Mouse (Mus musculus) limb, embryonic 10.5 days (tissue): ENCODE measurements around the gene Ccdc105. TPM values are rescaled to one million over a fixed set of nuclear protein-coding genes. Genes with fewer than 3 reads are reported as not detected.

ENCODE experiments used
- DNase-seq: peaks from one replicate; pipeline ENCODE4 v3.0.0-alpha.2; 2017; ENCODE audit warnings: low spot score
- H3K27ac ChIP-seq: fragments of 300-500 bp; sonication (generic); 2 replicates; pipeline ENCODE4 v1.5.1; 2016; ENCODE audit warnings: mild to moderate bottlenecking
- H3K27me3 ChIP-seq: fragments of 300-500 bp; sonication (generic); 2 replicates; pipeline ENCODE4 v1.6.1; 2016; ENCODE audit warnings: low read depth, mild to moderate bottlenecking; ENCODE audit not compliant: poor library complexity, severe bottlenecking
- H3K36me3 ChIP-seq: fragments of 300-500 bp; sonication (generic); 2 replicates; pipeline ENCODE4 v1.6.1; 2016; ENCODE audit warnings: mild to moderate bottlenecking, moderate library complexity
- H3K4me1 ChIP-seq: fragments of 300-500 bp; sonication (generic); 2 replicates; pipeline ENCODE4 v1.6.1; 2016
- H3K4me3 ChIP-seq: fragments of 300-500 bp; sonication (generic); 2 replicates; pipeline ENCODE4 v1.5.1; 2016; ENCODE audit warnings: mild to moderate bottlenecking, moderate library complexity
- H3K9me3 ChIP-seq: fragments of 300-500 bp; sonication (generic); replicated peaks from 2 replicates; pipeline ENCODE4 v1.6.1; 2016; ENCODE audit warnings: mild to moderate bottlenecking
- WGBS: fragments of 180-500 bp; shearing (Covaris S2); methylation state at CpG from one replicate; pipeline ENCODE4 v1.1.7; 2016; 5-methylcytosine and 5-hydroxymethylcytosine counted together
- polyA plus RNA-seq: library from polyadenylated mRNA; unstranded; fragments of >200 nt; fragmentation: Nextera tagmentation; extraction: Ambion mirVana; gene quantifications from 2 replicates; pipeline ENCODE4 v1.2.1, GENCODE M21; 2016

Ccdc105 gene
- 0.14 and 0.20 TPM in 2 replicates for polyA plus RNA-seq

DNA sequence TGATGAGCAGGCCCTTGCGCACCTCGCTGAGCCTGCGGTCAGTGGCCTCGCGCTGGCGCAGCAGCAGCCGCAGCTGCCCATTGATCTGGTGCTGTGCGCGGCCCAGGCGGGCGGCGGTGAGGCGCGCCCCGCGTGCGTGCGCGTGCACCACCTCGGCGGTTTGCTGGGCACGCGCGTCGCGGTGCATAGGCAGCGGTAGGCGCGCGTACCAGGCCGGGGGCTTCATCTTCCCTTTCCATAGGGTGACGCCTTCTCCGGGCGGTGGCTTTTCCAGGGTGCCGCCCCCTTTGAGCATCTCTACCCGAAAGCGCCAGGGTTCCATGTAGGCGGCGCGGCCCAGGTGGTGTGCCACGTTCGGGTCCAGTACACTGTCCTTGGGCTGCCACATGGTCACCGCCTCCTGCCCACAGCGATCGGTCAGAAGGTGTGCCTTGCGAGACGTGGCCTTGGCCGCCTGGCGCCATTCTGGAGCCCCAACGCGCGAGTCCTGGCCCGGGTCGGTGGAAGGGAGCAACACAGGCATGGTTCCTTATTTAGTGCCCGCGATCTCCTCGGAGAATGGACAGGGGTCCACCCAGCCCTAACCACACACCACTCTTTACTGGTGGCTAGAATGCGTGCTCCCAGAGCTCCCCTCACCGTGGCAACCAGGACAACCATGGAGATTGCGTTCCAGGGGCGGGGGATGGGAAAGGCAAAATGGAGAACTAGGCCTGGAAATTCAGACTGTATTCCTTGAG lies at the start of gene Ccdc105:
Gene Ccdc105, minus strand, starts transcription at position 614 of the 740 bp plus-strand sequence.
- peak within 1 kb of the TSS; percentile 90 for H3K27ac ChIP-seq
- H3K36me3 ChIP-seq, result no peaks in the 10 kb centered on the region
- peak within 1 kb of the TSS; percentile 69 for H3K4me3 ChIP-seq
- peaks cover 14% of the 10 kb centered on the region for H3K4me1 ChIP-seq
- 2% methylated on average over 61 of the region's 61 CpGs for WGBS
- DNase-seq, result peak; percentile 86
- H3K27me3 ChIP-seq, result peaks cover 27% of the 10 kb centered on the region
- H3K9me3 ChIP-seq, result no peaks in the 10 kb centered on the region

DNA sequence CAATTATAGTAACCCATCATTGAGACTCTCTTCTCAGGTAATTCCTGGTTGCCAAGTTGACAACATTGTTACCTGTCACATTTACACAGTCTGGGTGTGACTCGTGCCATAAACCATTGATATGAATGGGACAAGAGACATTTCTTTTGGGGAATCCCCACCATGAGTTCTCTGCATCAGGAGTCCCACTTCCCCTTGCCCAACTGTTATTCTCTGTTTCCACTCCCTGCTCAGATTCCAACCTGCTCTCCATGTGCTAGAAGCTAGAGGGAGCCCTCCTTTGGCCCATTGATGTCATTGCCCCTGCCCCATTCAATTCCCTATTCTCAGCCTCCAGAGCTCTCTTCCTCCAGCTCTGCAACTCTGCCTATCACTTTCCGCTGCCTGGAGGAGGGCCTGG lies 48.6 kb upstream of the Ccdc105 start:
- no peak for DNase-seq
- H3K9me3 ChIP-seq, result no peaks in the 10 kb centered on the region
- no peak overlapping the region for H3K27ac ChIP-seq
- no peaks in the 10 kb centered on the region for H3K36me3 ChIP-seq
- 78% methylated on average over 2 of the region's 2 CpGs for WGBS
- no peak overlapping the region for H3K4me3 ChIP-seq
- H3K4me1 ChIP-seq, result no peaks in the 10 kb centered on the region
- no peaks in the 10 kb centered on the region for H3K27me3 ChIP-seq

GRCm38 (mm10) chr10:78790561-78790960 lies 37.7 kb upstream of the Ccdc105 start:
- peaks cover 13% of the 10 kb centered on the region for H3K4me1 ChIP-seq
- WGBS, result 46% methylated on average over 1 of the region's 1 CpGs
- no peak overlapping the region for H3K27ac ChIP-seq

GRCm38 (mm10) chr10:78787566-78788087 lies 34.8 kb upstream of the Ccdc105 start:
- H3K9me3 ChIP-seq, result no peaks in the 10 kb centered on the region
- no peaks in the 10 kb centered on the region for H3K36me3 ChIP-seq
- peaks cover 13% of the 10 kb centered on the region for H3K4me1 ChIP-seq
- H3K27ac ChIP-seq, result peak overlapping the region; percentile 87
- WGBS, result 8% methylated on average over 22 of the region's 22 CpGs
- peak overlapping the region; percentile 56 for H3K4me3 ChIP-seq
- no peaks in the 10 kb centered on the region for H3K27me3 ChIP-seq
- peak; percentile 83 for DNase-seq

More at GRCm38 (mm10) chr10:78790561-78790960, 37.7 kb upstream of the Ccdc105 start:
- no peaks in the 10 kb centered on the region for H3K36me3 ChIP-seq
- DNase-seq, result no peak
- no peaks in the 10 kb centered on the region for H3K27me3 ChIP-seq
- no peaks in the 10 kb centered on the region for H3K9me3 ChIP-seq
- H3K4me3 ChIP-seq, result no peak overlapping the region

DNA sequence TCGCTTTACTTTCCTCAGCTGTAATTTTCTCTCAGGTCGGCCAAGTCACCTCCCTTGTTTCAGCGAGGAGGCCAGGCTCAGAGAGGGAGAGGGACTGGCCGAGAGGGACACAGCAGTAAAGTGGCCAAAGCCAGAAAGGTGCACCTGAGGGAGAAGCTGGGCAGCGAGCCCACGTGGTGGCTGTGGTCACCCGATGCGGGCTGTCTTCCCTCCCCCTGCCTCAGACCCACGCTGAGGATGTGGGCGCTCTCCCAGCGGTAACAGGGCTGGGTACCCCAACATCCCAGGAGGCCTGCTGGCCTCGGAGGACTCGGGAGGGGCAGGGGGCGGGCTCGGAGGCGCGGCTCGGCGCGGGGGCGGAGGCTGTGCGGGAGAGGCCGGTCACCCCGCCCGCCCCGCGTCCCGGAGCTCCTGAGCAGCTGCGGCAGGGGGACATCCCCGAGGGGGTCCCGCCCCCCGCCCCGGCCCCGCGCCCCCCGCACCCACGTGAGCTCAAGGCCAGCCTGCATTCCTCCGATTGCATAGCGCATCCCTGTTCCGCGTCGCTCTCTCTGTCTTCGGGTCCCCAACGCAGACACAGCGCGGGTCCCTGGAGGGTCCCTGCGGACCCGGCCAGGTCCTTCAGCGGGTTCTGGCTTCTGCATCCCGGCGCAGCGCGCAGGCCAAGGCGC lies 27.3 kb upstream of the Ccdc105 start, which contains the start of gene Slc1a6:
Gene Slc1a6, plus strand, starts transcription at position 516 of the 671 bp plus-strand sequence.
- H3K27me3 ChIP-seq, result peaks cover 31% of the 10 kb centered on the region
- no peaks in the 10 kb centered on the region for H3K36me3 ChIP-seq
- no peaks in the 10 kb centered on the region for H3K9me3 ChIP-seq
- DNase-seq, result peak; percentile 49
- WGBS, result 1% methylated on average over 46 of the region's 54 CpGs
- peak within 1 kb of the TSS; percentile 70 for H3K27ac ChIP-seq
- H3K4me3 ChIP-seq, result peak within 1 kb of the TSS; percentile 73
- peaks cover 11% of the 10 kb centered on the region for H3K4me1 ChIP-seq

GRCm38 (mm10) chr10:78779527-78779926 lies 26.7 kb upstream of the Ccdc105 start:
- Histone ChIP-seq H3K4me3 (peak overlapping the region; percentile 73), H3K36me3 (no peaks in the 10 kb centered on the region), H3K9me3 (no peaks in the 10 kb centered on the region), H3K27me3 (peaks cover 31% of the 10 kb centered on the region), H3K27ac (no peak overlapping the region), H3K4me1 (peaks cover 11% of the 10 kb centered on the region)
- 70% methylated on average over 9 of the region's 9 CpGs for whole genome bisulfite sequencing
- no peak for DNase-seq

- Histone ChIP-seq H3K36me3 (no peaks in the 10 kb centered on the region), H3K4me1 (peaks cover 11% of the 10 kb centered on the region), H3K4me3 (no peak overlapping the region), H3K9me3 (no peaks in the 10 kb centered on the region), H3K27me3 (peaks cover 21% of the 10 kb centered on the region), H3K27ac (no peak overlapping the region)
- no peak for DNase-seq
- WGBS, result 55% methylated on average over 4 of the region's 4 CpGs
These were observed 23.0 kb upstream of the Ccdc105 start for GRCm38 (mm10) chr10:78775830-78776229.

- DNase-seq, result no peak
- WGBS, result 85% methylated on average over 1 of the region's 1 CpGs
- no peaks in the 10 kb centered on the region for H3K27me3 ChIP-seq
- H3K4me1 ChIP-seq, result no peaks in the 10 kb centered on the region
- no peak overlapping the region for H3K4me3 ChIP-seq
- H3K27ac ChIP-seq, result no peak overlapping the region
- no peaks in the 10 kb centered on the region for H3K36me3 ChIP-seq
- no peaks in the 10 kb centered on the region for H3K9me3 ChIP-seq
These were observed 12.7 kb upstream of the Ccdc105 start for GRCm38 (mm10) chr10:78765570-78765969.

GRCm38 (mm10) chr10:78756021-78756420 lies 3.2 kb upstream of the Ccdc105 start:
- H3K27ac ChIP-seq, result no peak overlapping the region
- H3K4me3 ChIP-seq, result no peak overlapping the region
- no peaks in the 10 kb centered on the region for H3K36me3 ChIP-seq
- peak; percentile 72 for DNase-seq
- no peaks in the 10 kb centered on the region for H3K9me3 ChIP-seq
- WGBS, result 38% methylated on average over 6 of the region's 6 CpGs
- peaks cover 9% of the 10 kb centered on the region; the same call in 1 of the 2 replicates for H3K4me1 ChIP-seq
- peaks cover 10% of the 10 kb centered on the region for H3K27me3 ChIP-seq

- Histone ChIP-seq H3K4me1 (peaks cover 40% of the 10 kb centered on the region), H3K27ac (no peak overlapping the region), H3K9me3 (no peaks in the 10 kb centered on the region), H3K4me3 (no peak overlapping the region), H3K27me3 (peaks cover 27% of the 10 kb centered on the region), H3K36me3 (no peaks in the 10 kb centered on the region)
- 92% methylated on average over 6 of the region's 6 CpGs for whole genome bisulfite sequencing
- no peak for DNase-seq
These were observed 3.9 kb downstream of the Ccdc105 start for GRCm38 (mm10) chr10:78748946-78749345.

- H3K9me3 ChIP-seq, result no peaks in the 10 kb centered on the region
- H3K4me3 ChIP-seq, result no peak overlapping the region
- H3K27me3 ChIP-seq, result peaks cover 27% of the 10 kb centered on the region
- DNase-seq, result no peak
- peaks cover 40% of the 10 kb centered on the region for H3K4me1 ChIP-seq
- WGBS, result 77% methylated on average over 13 of the region's 13 CpGs
- H3K36me3 ChIP-seq, result no peaks in the 10 kb centered on the region
- no peak overlapping the region for H3K27ac ChIP-seq
These were observed 4.7 kb downstream of the Ccdc105 start for GRCm38 (mm10) chr10:78748161-78748560.

DNA sequence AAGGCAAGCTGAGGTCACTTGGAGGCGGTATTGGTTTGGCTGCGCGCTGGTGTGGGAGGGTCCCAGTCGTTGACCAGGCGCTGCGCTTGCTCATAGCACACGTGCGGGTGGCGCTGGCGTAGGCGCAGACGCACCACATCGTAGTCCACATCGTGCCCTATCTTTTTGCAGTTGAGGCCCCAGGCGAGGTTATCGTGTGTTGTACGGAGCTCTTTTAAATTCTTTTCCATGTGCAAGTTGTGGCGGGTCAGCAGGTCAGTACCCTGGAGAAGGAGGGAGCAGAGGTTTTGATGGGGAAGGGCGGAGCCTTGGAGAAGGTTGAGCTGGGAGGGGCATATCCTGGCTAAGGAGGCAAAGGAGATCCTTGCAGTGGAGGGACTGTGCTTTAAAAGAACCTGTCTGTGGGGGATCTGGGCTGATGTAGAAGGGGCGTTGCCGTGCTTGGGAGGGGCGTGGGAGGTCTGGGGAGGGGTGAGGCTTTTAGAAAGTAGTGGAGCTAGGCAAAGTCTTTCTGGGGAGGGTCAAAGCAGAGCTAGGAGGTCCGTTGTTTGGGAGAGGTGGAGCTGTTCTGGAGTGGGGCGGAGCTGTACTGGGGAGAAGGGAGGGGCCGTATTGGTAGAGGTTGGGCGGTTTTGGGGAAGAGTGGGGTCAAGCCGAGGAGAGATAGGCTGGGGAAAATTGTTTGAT lies 5.7 kb downstream of the Ccdc105 start:
- 2% methylated on average over 27 of the region's 27 CpGs for WGBS
- H3K9me3 ChIP-seq, result no peaks in the 10 kb centered on the region

More for the DNA sequence above, 5.7 kb downstream of the Ccdc105 start:
- peaks cover 27% of the 10 kb centered on the region for H3K27me3 ChIP-seq
- peak overlapping the region; percentile 48 for H3K4me3 ChIP-seq
- peak; percentile 64 for DNase-seq
- no peaks in the 10 kb centered on the region for H3K36me3 ChIP-seq
- peak overlapping the region; percentile 63 for H3K27ac ChIP-seq
- peaks cover 33% of the 10 kb centered on the region for H3K4me1 ChIP-seq
